Mouse (Mus musculus): ENCODE data around the gene Gm10974. TPM values are rescaled to one million over a fixed set of nuclear protein-coding genes. Genes with fewer than 3 reads are reported as not detected.

Gene Gm10974
- polyA plus RNA-seq, 1 experiment from 2014 or later = not detected

DNA sequence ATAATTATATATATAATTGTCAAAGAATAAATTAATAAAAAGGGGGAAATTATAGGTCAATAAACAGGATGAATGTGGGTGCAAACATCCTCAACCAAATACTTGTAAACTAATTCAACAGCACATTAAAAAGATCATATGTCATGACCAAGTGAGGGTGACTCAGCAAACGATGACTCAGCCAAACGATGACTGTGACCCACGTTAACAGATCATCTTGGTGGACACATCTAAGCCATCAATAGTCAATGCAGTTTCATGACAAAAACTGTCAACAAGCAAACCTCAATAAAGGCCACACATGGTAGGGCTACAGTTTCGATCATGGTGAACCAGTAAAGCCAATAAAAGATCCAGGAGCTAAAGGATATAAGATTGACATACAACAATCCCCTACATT lies 6.7 kb upstream of the Gm10974 start:
- WGBS = 89% methylated on average over 4 of the region's 4 CpGs

DNA sequence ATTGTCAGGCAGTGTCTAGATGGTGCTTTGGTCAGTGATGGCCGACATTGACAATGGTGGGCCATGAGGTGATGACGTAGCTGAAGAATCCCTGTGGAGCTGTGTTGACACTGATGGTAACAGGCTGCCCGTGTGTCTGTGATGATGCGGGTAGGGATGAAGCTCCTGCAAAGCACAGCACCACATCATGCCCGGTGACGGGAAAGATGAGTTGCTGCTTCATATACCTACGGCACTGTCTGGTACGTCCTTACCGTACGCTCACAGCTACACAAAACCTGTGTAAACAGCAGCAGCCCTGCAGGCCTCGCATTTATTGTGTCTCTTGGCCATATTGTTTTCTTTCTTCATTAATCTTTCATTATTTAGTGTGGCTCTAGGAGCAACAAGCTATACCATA lies 1.2 kb upstream of the Gm10974 start:
- Histone ChIP-seq H3K4me1 (ENCODE audit: control insufficient read depth in 2 of 2, insufficient read depth in 2 of 2, low read length in 2 of 2) (peaks cover 2 to 6% of the 10 kb centered on the region in 2 experiments), H3K36me3 (ENCODE audit: control insufficient read depth, insufficient read depth, low read length) (no peaks in the 10 kb centered on the region), H3K9me3 (ENCODE audit: control insufficient read depth, low read length) (peaks cover 12% of the 10 kb centered on the region; the same call in 1 of the 2 replicates), H3K4me3 (ENCODE audit: control insufficient read depth in 1 of 2, insufficient read depth in 1 of 2, low read depth in 1 of 2, low read length in 2 of 2) (no peak overlapping the region), H3K27me3 (ENCODE audit: control insufficient read depth, insufficient read depth, low read length) (no peaks in the 10 kb centered on the region), H3K9ac (ENCODE audit: low read length) (no peak overlapping the region), H3K4me2 (ENCODE audit: low read length) (no peak overlapping the region), H3K27ac (replicated peaks in 1 of 2; ENCODE audit: control insufficient read depth in 1 of 2, insufficient read depth in 1 of 2, low read depth in 2 of 2, low read length in 2 of 2) (no peak overlapping the region)
- ATAC-seq (ENCODE audit: insufficient number of reproducible peaks, insufficient read depth, low FRiP score, low read depth) = no peak
- WGBS = 91% methylated on average over 11 of the region's 11 CpGs

More for the DNA sequence above, 6.7 kb upstream of the Gm10974 start:
- H3K4me2 ChIP-seq (ENCODE audit: low read length) = no peak overlapping the region
- ATAC-seq (ENCODE audit: insufficient number of reproducible peaks, insufficient read depth, low FRiP score, low read depth) = no peak
- H3K27me3 ChIP-seq (ENCODE audit: control insufficient read depth, insufficient read depth, low read length) = no peaks in the 10 kb centered on the region
- H3K27ac ChIP-seq (replicated peaks in 1 of 2; ENCODE audit: control insufficient read depth in 1 of 2, insufficient read depth in 1 of 2, low read depth in 2 of 2, low read length in 2 of 2) = no peak overlapping the region
- no peak overlapping the region for H3K9ac ChIP-seq (ENCODE audit: low read length)
- no peaks in the 10 kb centered on the region for H3K36me3 ChIP-seq (ENCODE audit: control insufficient read depth, insufficient read depth, low read length)
- H3K4me1 ChIP-seq (ENCODE audit: control insufficient read depth in 2 of 2, insufficient read depth in 2 of 2, low read length in 2 of 2) = no peaks in the 10 kb centered on the region
- H3K4me3 ChIP-seq (ENCODE audit: control insufficient read depth in 1 of 2, insufficient read depth in 1 of 2, low read depth in 1 of 2, low read length in 2 of 2) = no peak overlapping the region
- peaks cover 12% of the 10 kb centered on the region; the same call in 1 of the 2 replicates for H3K9me3 ChIP-seq (ENCODE audit: control insufficient read depth, low read length)

DNA sequence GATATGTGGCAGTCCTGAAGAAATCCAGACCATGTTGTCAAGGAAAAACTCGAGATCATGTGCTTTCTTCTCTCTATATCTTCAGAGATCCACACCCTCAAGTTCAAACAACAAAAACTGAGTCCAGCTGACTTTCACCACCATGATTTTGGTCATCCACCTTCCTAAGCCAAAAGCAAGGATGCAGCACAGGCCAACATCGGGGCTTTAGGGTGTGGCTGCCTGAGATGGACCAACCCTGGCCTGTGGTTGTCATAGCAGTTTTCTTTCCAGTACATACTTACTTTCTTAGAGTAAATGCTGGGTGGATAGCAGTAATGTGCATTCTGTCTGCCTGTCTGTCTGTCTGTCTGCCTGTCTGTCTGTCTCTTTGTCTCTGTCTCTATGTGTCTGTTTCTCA lies 294 bp upstream of the Gm10974 start:
- ATAC-seq (ENCODE audit: insufficient number of reproducible peaks, insufficient read depth, low FRiP score, low read depth) = no peak
- H3K36me3 ChIP-seq (ENCODE audit: control insufficient read depth, insufficient read depth, low read length) = no peaks in the 10 kb centered on the region
- peaks cover 10% of the 10 kb centered on the region; the same call in 1 of the 2 replicates for H3K9me3 ChIP-seq (ENCODE audit: control insufficient read depth, low read length)
- peaks cover 6 to 14% of the 10 kb centered on the region in 2 experiments for H3K4me1 ChIP-seq (ENCODE audit: control insufficient read depth in 2 of 2, insufficient read depth in 2 of 2, low read length in 2 of 2)
- no peak overlapping the region for H3K9ac ChIP-seq (ENCODE audit: low read length)
- H3K4me3 ChIP-seq (ENCODE audit: control insufficient read depth in 1 of 2, insufficient read depth in 1 of 2, low read depth in 1 of 2, low read length in 2 of 2) = no peak overlapping the region
- H3K4me2 ChIP-seq (ENCODE audit: low read length) = no peak overlapping the region
- 65% methylated on average over 2 of the region's 2 CpGs for WGBS
- H3K27me3 ChIP-seq (ENCODE audit: control insufficient read depth, insufficient read depth, low read length) = no peaks in the 10 kb centered on the region
- H3K27ac ChIP-seq (replicated peaks in 1 of 2; ENCODE audit: control insufficient read depth in 1 of 2, insufficient read depth in 1 of 2, low read depth in 2 of 2, low read length in 2 of 2) = no peak overlapping the region

DNA sequence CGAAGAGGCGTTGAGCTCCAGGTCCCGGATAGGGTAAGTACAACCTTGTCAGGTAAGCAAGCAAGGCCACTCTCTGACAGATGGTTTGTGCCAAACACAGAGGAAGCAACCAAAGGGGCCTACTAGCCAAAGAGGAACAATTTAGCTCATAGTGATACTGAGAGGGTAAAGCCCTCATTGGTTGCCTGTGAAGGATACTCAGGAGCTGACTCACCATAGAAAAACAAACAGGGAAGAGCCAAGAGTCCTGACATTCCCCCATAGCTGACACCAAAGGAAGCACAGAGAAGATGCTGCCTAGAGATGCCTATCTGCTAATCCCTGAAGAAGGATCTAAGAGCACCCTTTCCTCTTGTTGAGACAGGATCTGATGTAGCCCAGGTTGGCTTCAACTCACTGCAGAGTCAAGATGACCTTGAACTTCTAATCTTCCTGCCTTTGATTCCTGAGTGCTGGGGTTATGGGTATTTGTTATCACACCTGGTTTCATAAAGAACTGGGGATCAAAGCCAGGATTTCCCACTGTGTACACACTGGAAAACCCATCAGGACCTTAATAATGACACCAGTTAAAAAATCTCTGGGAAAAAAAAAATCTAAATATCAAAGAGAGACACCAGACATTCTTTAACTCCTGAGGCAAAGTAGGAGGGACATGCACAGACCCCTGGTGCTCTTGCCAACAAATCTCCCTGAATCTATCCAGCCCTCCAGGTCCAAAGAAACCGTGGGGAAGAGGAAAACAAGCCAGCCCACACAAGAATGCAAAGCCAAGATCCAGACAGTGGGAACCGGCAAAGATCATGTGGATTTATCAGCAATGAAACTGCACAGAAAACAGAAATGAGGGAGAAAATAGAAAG lies 3.6 kb downstream of the Gm10974 start:
- Histone ChIP-seq H3K4me3 (ENCODE audit: control insufficient read depth in 1 of 2, insufficient read depth in 1 of 2, low read depth in 1 of 2, low read length in 2 of 2) (no peak overlapping the region), H3K36me3 (ENCODE audit: control insufficient read depth, insufficient read depth, low read length) (no peaks in the 10 kb centered on the region), H3K27me3 (ENCODE audit: control insufficient read depth, insufficient read depth, low read length) (no peaks in the 10 kb centered on the region), H3K27ac (replicated peaks in 1 of 2; ENCODE audit: control insufficient read depth in 1 of 2, insufficient read depth in 1 of 2, low read depth in 2 of 2, low read length in 2 of 2) (no peak overlapping the region), H3K9me3 (ENCODE audit: control insufficient read depth, low read length) (no peaks in the 10 kb centered on the region), H3K4me1 (ENCODE audit: control insufficient read depth in 2 of 2, insufficient read depth in 2 of 2, low read length in 2 of 2) (peaks cover 6 to 14% of the 10 kb centered on the region in 2 experiments), H3K4me2 (ENCODE audit: low read length) (no peak overlapping the region), H3K9ac (ENCODE audit: low read length) (no peak overlapping the region)
- ATAC-seq (ENCODE audit: insufficient number of reproducible peaks, insufficient read depth, low FRiP score, low read depth) = no peak
- 61% methylated on average over 5 of the region's 5 CpGs for WGBS

DNA sequence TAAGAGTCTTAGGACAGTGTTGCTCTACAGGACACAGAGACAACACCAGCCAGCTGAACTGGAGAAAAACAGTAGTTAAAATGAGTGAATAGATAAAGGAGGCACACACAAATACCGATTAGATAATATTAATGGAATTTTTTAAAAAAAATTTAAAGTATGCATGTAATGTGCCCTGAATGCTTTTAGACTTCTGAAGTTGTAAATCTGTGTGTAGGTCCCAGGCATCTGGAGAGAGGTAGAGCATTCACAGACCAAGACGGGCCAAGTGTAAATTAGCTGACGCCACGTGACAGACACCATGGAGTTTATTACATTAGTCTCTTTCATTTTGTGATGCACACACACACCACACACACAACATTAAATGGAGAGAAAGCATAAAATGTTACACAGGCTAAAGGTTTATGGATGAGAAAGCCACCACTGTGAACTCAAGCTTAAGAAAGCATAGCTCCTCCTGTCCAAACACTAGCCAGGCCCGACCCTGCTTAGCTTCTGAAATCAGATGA lies 4.3 kb downstream of the Gm10974 start:
- H3K36me3 ChIP-seq (ENCODE audit: control insufficient read depth, insufficient read depth, low read length) = no peaks in the 10 kb centered on the region
- H3K4me2 ChIP-seq (ENCODE audit: low read length) = no peak overlapping the region
- no peak overlapping the region for H3K4me3 ChIP-seq (ENCODE audit: control insufficient read depth in 1 of 2, insufficient read depth in 1 of 2, low read depth in 1 of 2, low read length in 2 of 2)
- no peaks in the 10 kb centered on the region for H3K27me3 ChIP-seq (ENCODE audit: control insufficient read depth, insufficient read depth, low read length)
- H3K4me1 ChIP-seq (ENCODE audit: control insufficient read depth in 2 of 2, insufficient read depth in 2 of 2, low read length in 2 of 2) = peaks cover 6 to 14% of the 10 kb centered on the region in 2 experiments
- WGBS = 44% methylated on average over 5 of the region's 5 CpGs
- H3K27ac ChIP-seq (replicated peaks in 1 of 2; ENCODE audit: control insufficient read depth in 1 of 2, insufficient read depth in 1 of 2, low read depth in 2 of 2, low read length in 2 of 2) = peak overlapping the region in 1 of 2 experiments; percentile 36; a peak in 1 of 4 replicates
- H3K9ac ChIP-seq (ENCODE audit: low read length) = no peak overlapping the region
- no peaks in the 10 kb centered on the region for H3K9me3 ChIP-seq (ENCODE audit: control insufficient read depth, low read length)
- no peak for ATAC-seq (ENCODE audit: insufficient number of reproducible peaks, insufficient read depth, low FRiP score, low read depth)

DNA sequence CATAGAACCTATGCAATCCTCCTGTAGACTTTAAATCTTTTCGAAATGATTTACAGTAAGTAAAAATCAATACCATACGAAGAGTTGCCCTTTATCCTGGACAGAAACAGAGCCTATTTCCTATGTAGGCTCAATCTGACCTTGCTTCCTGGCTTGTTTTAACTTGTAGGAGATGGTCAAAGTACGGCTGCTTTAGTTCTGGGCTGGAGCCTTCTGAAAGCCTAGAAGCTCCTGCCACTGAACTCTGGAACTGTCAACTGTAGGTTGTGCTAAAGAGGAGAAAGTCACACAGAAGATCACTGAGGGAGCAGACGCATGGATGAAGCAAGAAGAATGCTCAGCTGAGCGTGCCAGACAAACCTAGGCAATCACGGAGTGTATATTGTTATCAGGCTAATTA lies 5.3 kb downstream of the Gm10974 start:
- no peaks in the 10 kb centered on the region for H3K27me3 ChIP-seq (ENCODE audit: control insufficient read depth, insufficient read depth, low read length)
- H3K4me1 ChIP-seq (ENCODE audit: control insufficient read depth in 2 of 2, insufficient read depth in 2 of 2, low read length in 2 of 2) = peaks cover 6 to 14% of the 10 kb centered on the region in 2 experiments
- H3K9ac ChIP-seq (ENCODE audit: low read length) = no peak overlapping the region
- no peak overlapping the region for H3K27ac ChIP-seq (replicated peaks in 1 of 2; ENCODE audit: control insufficient read depth in 1 of 2, insufficient read depth in 1 of 2, low read depth in 2 of 2, low read length in 2 of 2)
- no peak for ATAC-seq (ENCODE audit: insufficient number of reproducible peaks, insufficient read depth, low FRiP score, low read depth)
- no peak overlapping the region for H3K4me3 ChIP-seq (ENCODE audit: control insufficient read depth in 1 of 2, insufficient read depth in 1 of 2, low read depth in 1 of 2, low read length in 2 of 2)
- no peak overlapping the region for H3K4me2 ChIP-seq (ENCODE audit: low read length)
- no peaks in the 10 kb centered on the region for H3K9me3 ChIP-seq (ENCODE audit: control insufficient read depth, low read length)
- WGBS = 82% methylated on average over 6 of the region's 6 CpGs
- no peaks in the 10 kb centered on the region for H3K36me3 ChIP-seq (ENCODE audit: control insufficient read depth, insufficient read depth, low read length)

DNA sequence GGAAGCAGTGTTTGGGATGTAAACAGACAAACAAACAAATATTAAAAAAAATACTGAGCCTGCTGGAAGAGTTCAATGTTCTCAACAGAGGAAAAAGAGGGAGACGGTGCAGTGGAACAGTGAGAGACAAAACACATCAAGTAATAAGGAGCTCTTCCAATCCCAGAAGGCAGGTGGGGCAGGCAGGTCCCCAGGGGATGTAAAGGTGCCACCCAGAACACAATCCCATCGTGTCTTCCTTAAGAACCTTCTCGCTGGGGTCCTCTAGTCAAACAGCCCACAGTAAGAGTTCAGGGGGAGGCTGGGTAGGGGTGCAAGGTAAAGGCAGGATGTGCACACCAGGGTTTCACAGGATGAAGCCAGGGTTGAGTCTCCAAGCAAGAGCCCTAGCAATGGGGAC lies 7.7 kb downstream of the Gm10974 start:
- no peak overlapping the region for H3K4me2 ChIP-seq (ENCODE audit: low read length)
- H3K9ac ChIP-seq (ENCODE audit: low read length) = no peak overlapping the region
- H3K36me3 ChIP-seq (ENCODE audit: control insufficient read depth, insufficient read depth, low read length) = no peaks in the 10 kb centered on the region
- 93% methylated on average over 3 of the region's 3 CpGs for WGBS
- peaks cover 7 to 14% of the 10 kb centered on the region in 2 experiments for H3K4me1 ChIP-seq (ENCODE audit: control insufficient read depth in 2 of 2, insufficient read depth in 2 of 2, low read length in 2 of 2)
- no peak overlapping the region for H3K27ac ChIP-seq (replicated peaks in 1 of 2; ENCODE audit: control insufficient read depth in 1 of 2, insufficient read depth in 1 of 2, low read depth in 2 of 2, low read length in 2 of 2)
- no peaks in the 10 kb centered on the region for H3K27me3 ChIP-seq (ENCODE audit: control insufficient read depth, insufficient read depth, low read length)
- no peak for ATAC-seq (ENCODE audit: insufficient number of reproducible peaks, insufficient read depth, low FRiP score, low read depth)
- H3K4me3 ChIP-seq (ENCODE audit: control insufficient read depth in 1 of 2, insufficient read depth in 1 of 2, low read depth in 1 of 2, low read length in 2 of 2) = no peak overlapping the region
- H3K9me3 ChIP-seq (ENCODE audit: control insufficient read depth, low read length) = no peaks in the 10 kb centered on the region
